28 mouse cellular contexts compared by ENCODE assay signal in genomic region chr10:126711758-126712157, GRCm38 (mm10).
A peak's percentile ranks its signal among the peaks of the same experiment; 100 is the strongest.
DNase-seq lines count a peak whose midpoint lies in the region; ATAC-seq and TF ChIP-seq lines count a peak whose summit lies in the region.
"Had no signal": no experiment of that assay in that cellular context is flagged by ENCODE, and none has a peak within 500 bp of the region (broad histone marks: within the 10 kb centered on the region; RNA-seq: fewer than 3 reads in every experiment).

No protein-coding gene starts in this region.

- no peak overlapping the region for H3K9ac ChIP-seq in forebrain, embryonic 11.5 days (ENCODE audit: low read length)
- H3K9ac ChIP-seq in forebrain, embryonic 12.5 days, result no peak overlapping the region
- no peak overlapping the region for H3K9ac ChIP-seq in intestine, embryonic 14.5 days (ENCODE audit: low read length)
- H3K9ac ChIP-seq in intestine, postnatal 0 days (ENCODE audit: low read depth, low read length), result no peak overlapping the region
- no peak overlapping the region for H3K9ac ChIP-seq in embryonic facial prominence, embryonic 11.5 days (replicated peaks; ENCODE audit: low read length)
- H3K9ac ChIP-seq in embryonic facial prominence, embryonic 14.5 days (ENCODE audit: low read depth, low read length), result no peak overlapping the region
- H3K9ac ChIP-seq: embryonic facial prominence, embryonic 13.5 days; forebrain, embryonic 15.5 days; heart, embryonic 12.5 days; heart, embryonic 15.5 days; hindbrain, embryonic 14.5 days had no signal

- no peak for ATAC-seq in forebrain, embryonic 11.5 days (replicated peaks; ENCODE audit: low FRiP score)
- no peak for ATAC-seq in forebrain, embryonic 12.5 days (ENCODE audit: low FRiP score)
- no peak for ATAC-seq in intestine, embryonic 14.5 days (replicated peaks; ENCODE audit: low FRiP score, low TSS enrichment, low read depth)
- no peak for ATAC-seq in intestine, postnatal 0 days
- ATAC-seq in embryonic facial prominence, embryonic 11.5 days (replicated peaks; ENCODE audit: insufficient number of reproducible peaks, low FRiP score, low TSS enrichment, low read depth), result peak; percentile 83
- no peak for ATAC-seq in embryonic facial prominence, embryonic 14.5 days (ENCODE audit: low read depth)
- ATAC-seq: CD4-positive, CD25-positive, alpha-beta regulatory T cell, adult 4 months; forebrain, embryonic 15.5 days; hindbrain, postnatal 0 days; inflammation-experienced regulatory T-cells, adult 6 months had no signal

- no peak overlapping the region for H3K27ac ChIP-seq in forebrain, embryonic 11.5 days (ENCODE audit: low read depth, low read length)
- no peak overlapping the region for H3K27ac ChIP-seq in forebrain, embryonic 12.5 days
- H3K27ac ChIP-seq in intestine, embryonic 14.5 days (ENCODE audit: low read depth), result no peak overlapping the region
- no peak overlapping the region for H3K27ac ChIP-seq in intestine, postnatal 0 days (ENCODE audit: low read depth, low read length)
- no peak overlapping the region for H3K27ac ChIP-seq in embryonic facial prominence, embryonic 11.5 days (replicated peaks; ENCODE audit: low read depth, low read length)
- H3K27ac ChIP-seq in embryonic facial prominence, embryonic 14.5 days (replicated peaks; ENCODE audit: low read depth, low read length), result no peak overlapping the region
- H3K27ac ChIP-seq: embryonic facial prominence, embryonic 13.5 days; forebrain, embryonic 10.5 days; forebrain, embryonic 15.5 days; heart, embryonic 15.5 days; hindbrain, embryonic 14.5 days; hindbrain, postnatal 0 days had no signal

- DNase-seq in forebrain, embryonic 11.5 days (ENCODE audit: low spot score), result peak; percentile 26
- DNase-seq in intestine, embryonic 14.5 days (ENCODE audit: low spot score), result peak; percentile 9
- peak; percentile 47 for DNase-seq in embryonic facial prominence, embryonic 11.5 days (ENCODE audit: low spot score)
- DNase-seq in embryonic facial prominence, embryonic 14.5 days (ENCODE audit: low spot score), result peak; percentile 14
- no peak for DNase-seq in frontal cortex, postnatal 10 days (ENCODE audit: low spot score in 2 of 2)
- DNase-seq in ovary, postnatal 14 days (ENCODE audit: low spot score), result no peak
- DNase-seq: adrenal gland, adult 2 months; adrenal gland, postnatal 14 days; cerebellum, adult 11 months; cerebellum, adult 2 months; cerebellum, adult 9-11 months; cerebellum, postnatal 25 days; gastrocnemius, postnatal 14 days; heart, adult 11 months; heart, postnatal 10 days; kidney, adult 11 months; kidney, adult 8-10 months had no signal

- no peaks in the 10 kb centered on the region for H3K27me3 ChIP-seq in forebrain, embryonic 11.5 days (ENCODE audit: control insufficient read depth, insufficient read depth, low read length)
- H3K27me3 ChIP-seq in forebrain, embryonic 12.5 days, result no peaks in the 10 kb centered on the region
- no peaks in the 10 kb centered on the region for H3K27me3 ChIP-seq in intestine, embryonic 14.5 days (replicated peaks; ENCODE audit: control insufficient read depth, insufficient read depth, low read length)
- H3K27me3 ChIP-seq in intestine, postnatal 0 days (replicated peaks; ENCODE audit: control insufficient read depth, insufficient read depth, low read length), result no peaks in the 10 kb centered on the region
- no peaks in the 10 kb centered on the region for H3K27me3 ChIP-seq in embryonic facial prominence, embryonic 11.5 days (ENCODE audit: control insufficient read depth, insufficient read depth, low read length)
- no peaks in the 10 kb centered on the region for H3K27me3 ChIP-seq in embryonic facial prominence, embryonic 14.5 days (replicated peaks; ENCODE audit: control insufficient read depth, insufficient read depth, low read length)
- H3K27me3 ChIP-seq: embryonic facial prominence, embryonic 13.5 days; forebrain, embryonic 15.5 days; heart, embryonic 12.5 days; heart, embryonic 15.5 days had no signal

- H3K4me2 ChIP-seq in forebrain, embryonic 11.5 days (ENCODE audit: low read depth, low read length, severe bottlenecking), result no peak overlapping the region
- no peak overlapping the region for H3K4me2 ChIP-seq in forebrain, embryonic 12.5 days
- no peak overlapping the region for H3K4me2 ChIP-seq in intestine, embryonic 14.5 days (ENCODE audit: low read length)
- no peak overlapping the region for H3K4me2 ChIP-seq in intestine, postnatal 0 days (replicated peaks; ENCODE audit: low read depth)
- no peak overlapping the region for H3K4me2 ChIP-seq in embryonic facial prominence, embryonic 11.5 days (ENCODE audit: low read depth, low read length)
- no peak overlapping the region for H3K4me2 ChIP-seq in embryonic facial prominence, embryonic 14.5 days (ENCODE audit: low read depth, low read length)
- H3K4me2 ChIP-seq: embryonic facial prominence, embryonic 13.5 days; forebrain, embryonic 15.5 days; heart, embryonic 12.5 days; heart, embryonic 15.5 days; hindbrain, embryonic 14.5 days had no signal

- WGBS in forebrain, embryonic 11.5 days, result 55% methylated on average over 3 of the region's 3 CpGs
- 69% methylated on average over 3 of the region's 3 CpGs for WGBS in forebrain, embryonic 12.5 days
- WGBS in intestine, embryonic 14.5 days, result 18% methylated on average over 3 of the region's 3 CpGs
- WGBS in intestine, postnatal 0 days, result 36% methylated on average over 3 of the region's 3 CpGs
- WGBS in embryonic facial prominence, embryonic 11.5 days, result 21% methylated on average over 3 of the region's 3 CpGs
- 14% methylated on average over 3 of the region's 3 CpGs for WGBS in embryonic facial prominence, embryonic 14.5 days

- H3K9me3 ChIP-seq in forebrain, embryonic 11.5 days (ENCODE audit: control insufficient read depth, low read length), result no peaks in the 10 kb centered on the region
- H3K9me3 ChIP-seq in forebrain, embryonic 12.5 days, result no peaks in the 10 kb centered on the region
- no peaks in the 10 kb centered on the region for H3K9me3 ChIP-seq in intestine, embryonic 14.5 days (ENCODE audit: control insufficient read depth, low read length)
- no peaks in the 10 kb centered on the region for H3K9me3 ChIP-seq in intestine, postnatal 0 days (ENCODE audit: control insufficient read depth)
- no peaks in the 10 kb centered on the region for H3K9me3 ChIP-seq in embryonic facial prominence, embryonic 11.5 days (replicated peaks; ENCODE audit: control insufficient read depth, low read length)
- no peaks in the 10 kb centered on the region for H3K9me3 ChIP-seq in embryonic facial prominence, embryonic 14.5 days (ENCODE audit: control insufficient read depth, low read length)
- H3K9me3 ChIP-seq: embryonic facial prominence, embryonic 13.5 days; forebrain, embryonic 10.5 days; forebrain, embryonic 15.5 days; heart, embryonic 12.5 days; heart, embryonic 15.5 days had no signal

- no peaks in the 10 kb centered on the region for H3K4me1 ChIP-seq in forebrain, embryonic 11.5 days (replicated peaks; ENCODE audit: control insufficient read depth, insufficient read depth, low read length)
- peaks cover 7% of the 10 kb centered on the region for H3K4me1 ChIP-seq in forebrain, embryonic 12.5 days
- no peaks in the 10 kb centered on the region for H3K4me1 ChIP-seq in intestine, embryonic 14.5 days (replicated peaks; ENCODE audit: control insufficient read depth, insufficient read depth, low read length)
- no peaks in the 10 kb centered on the region for H3K4me1 ChIP-seq in intestine, postnatal 0 days (replicated peaks; ENCODE audit: control insufficient read depth, insufficient read depth, low read length)
- no peaks in the 10 kb centered on the region for H3K4me1 ChIP-seq in embryonic facial prominence, embryonic 11.5 days (ENCODE audit: control insufficient read depth, insufficient read depth, low read length)
- no peaks in the 10 kb centered on the region; the same call in 1 of the 2 replicates for H3K4me1 ChIP-seq in embryonic facial prominence, embryonic 14.5 days (ENCODE audit: control insufficient read depth, insufficient read depth, low read length)
- H3K4me1 ChIP-seq: forebrain, embryonic 10.5 days; heart, embryonic 12.5 days; heart, embryonic 15.5 days had no signal

- H3K4me3 ChIP-seq in forebrain, embryonic 11.5 days (ENCODE audit: low read depth, low read length), result no peak overlapping the region
- no peak overlapping the region for H3K4me3 ChIP-seq in forebrain, embryonic 12.5 days (replicated peaks)
- no peak overlapping the region for H3K4me3 ChIP-seq in intestine, embryonic 14.5 days (ENCODE audit: low read depth, low read length)
- no peak overlapping the region for H3K4me3 ChIP-seq in intestine, postnatal 0 days (ENCODE audit: low read depth, low read length)
- H3K4me3 ChIP-seq in embryonic facial prominence, embryonic 11.5 days (ENCODE audit: low read depth, low read length), result no peak overlapping the region
- H3K4me3 ChIP-seq in embryonic facial prominence, embryonic 14.5 days (ENCODE audit: low read depth, low read length), result no peak overlapping the region
- H3K4me3 ChIP-seq: embryonic facial prominence, embryonic 13.5 days; forebrain, embryonic 10.5 days; forebrain, embryonic 15.5 days; heart, embryonic 12.5 days; heart, embryonic 15.5 days had no signal

- no peak for TF ChIP-seq CTCF in intestine, postnatal 0 days (IDR thresholded peaks at IDR 0.05; ENCODE audit: low read depth)

- H3K36me3 ChIP-seq in forebrain, embryonic 11.5 days (ENCODE audit: control insufficient read depth, insufficient read depth, low read length), result no peaks in the 10 kb centered on the region
- H3K36me3 ChIP-seq in forebrain, embryonic 12.5 days (replicated peaks), result no peaks in the 10 kb centered on the region
- H3K36me3 ChIP-seq in intestine, embryonic 14.5 days (ENCODE audit: control insufficient read depth, insufficient read depth, low read length), result no peaks in the 10 kb centered on the region
- H3K36me3 ChIP-seq in intestine, postnatal 0 days (ENCODE audit: control insufficient read depth, insufficient read depth), result no peaks in the 10 kb centered on the region
- no peaks in the 10 kb centered on the region for H3K36me3 ChIP-seq in embryonic facial prominence, embryonic 11.5 days (replicated peaks; ENCODE audit: control insufficient read depth, insufficient read depth, low read depth, low read length)
- H3K36me3 ChIP-seq in embryonic facial prominence, embryonic 14.5 days (ENCODE audit: control insufficient read depth, insufficient read depth, low read length), result no peaks in the 10 kb centered on the region
- H3K36me3 ChIP-seq: embryonic facial prominence, embryonic 13.5 days; forebrain, embryonic 10.5 days; forebrain, embryonic 15.5 days; heart, embryonic 12.5 days; heart, embryonic 15.5 days had no signal

Comparison
In these comparisons a context has a peak if more than half of its experiments do, and no peak if none do; other contexts are left out.
1. DNase-seq: peak in forebrain, embryonic 11.5 days (single experiment), intestine, embryonic 14.5 days (single experiment), embryonic facial prominence, embryonic 11.5 days (single experiment) and embryonic facial prominence, embryonic 14.5 days (single experiment); none in frontal cortex, postnatal 10 days (0 of 2) and ovary, postnatal 14 days (single experiment).